Mouse (Mus musculus) myocyte (in vitro differentiated cells): Measurements from ENCODE around the gene B230217C12Rik.

Experiments used
- E2F4 ChIP-seq: IDR thresholded peaks from one replicate; pipeline ENCODE4 v1.6.1; 2011; ENCODE audit warnings: mild to moderate bottlenecking, control low read depth, moderate library complexity; ENCODE audit not compliant: insufficient read depth
- MAX ChIP-seq: IDR thresholded peaks from one replicate; pipeline ENCODE4 v1.6.1; 2011; ENCODE audit warnings: low read depth, mild to moderate bottlenecking, control low read depth
- MYOD1 ChIP-seq, 3 experiments: IDR thresholded peaks; one replicate each; pipeline ENCODE4 v1.6.1; 2011; ENCODE audit warnings: control low read depth in 2 of 3, low read depth in 2 of 3, mild to moderate bottlenecking in 2 of 3, moderate library complexity in 1 of 3; ENCODE audit not compliant: insufficient read length in 2 of 3, control insufficient read depth in 1 of 3
- MYOG ChIP-seq, 3 experiments: IDR thresholded peaks; one replicate each; pipeline ENCODE4 v1.6.1; 2011; ENCODE audit warnings: control low read depth in 2 of 3, low read depth in 2 of 3, mild to moderate bottlenecking in 2 of 3; ENCODE audit not compliant: insufficient read length in 2 of 3, control insufficient read depth in 1 of 3, insufficient read depth in 1 of 3
- POLR2A ChIP-seq: IDR thresholded peaks from one replicate; pipeline ENCODE4 v1.6.1; 2011; ENCODE audit warnings: low read depth, mild to moderate bottlenecking, control low read depth, moderate library complexity; ENCODE audit not compliant: insufficient read length
- REST ChIP-seq: IDR thresholded peaks from one replicate; pipeline ENCODE4 v1.6.1; 2011; ENCODE audit warnings: mild to moderate bottlenecking, control low read depth, moderate library complexity; ENCODE audit not compliant: insufficient read depth, insufficient read length
- TCF12 ChIP-seq: IDR thresholded peaks from one replicate; pipeline ENCODE4 v1.6.1; 2011; ENCODE audit warnings: mild to moderate bottlenecking, control low read depth; ENCODE audit not compliant: poor library complexity, insufficient read depth, severe bottlenecking
- TCF3 ChIP-seq: IDR thresholded peaks from one replicate; pipeline ENCODE4 v1.6.1; 2011; ENCODE audit warnings: low read depth, control low read depth; ENCODE audit not compliant: insufficient read length
- USF1 ChIP-seq: IDR thresholded peaks from one replicate; pipeline ENCODE4 v1.6.1; 2011; ENCODE audit warnings: low read depth, mild to moderate bottlenecking, control low read depth, moderate library complexity

GRCm38 (mm10) chr11:97806613-97806964, 34.0 kb upstream of the B230217C12Rik start:
- no peak for TF ChIP-seq REST
- no peak for TF ChIP-seq POLR2A
- TF ChIP-seq MAX = no peak
- no peak for TF ChIP-seq MYOG (IDR thresholded peaks at IDR 0.05; ENCODE audit: control insufficient read depth in 1 of 3, insufficient read depth in 1 of 3, insufficient read length in 2 of 3, low read depth in 2 of 3)
- no peak for TF ChIP-seq USF1
- no peak for TF ChIP-seq MYOD1 (IDR thresholded peaks at IDR 0.05; ENCODE audit: control insufficient read depth in 1 of 3, insufficient read length in 2 of 3, low read depth in 2 of 3)
- TF ChIP-seq TCF12 = no peak
- no peak for TF ChIP-seq E2F4
- no peak for TF ChIP-seq TCF3
